Mouse (Mus musculus) olfactory bulb, adult 2 months (tissue): Measurements from ENCODE around the gene Snx30. TPM values are rescaled to one million over a fixed set of nuclear protein-coding genes. Genes with fewer than 3 reads are reported as not detected.

ENCODE experiments used
- H3K27ac ChIP-seq: fragments of 200-500 bp; 2 replicates; pipeline ENCODE4 v1.5.1; 2012; ENCODE audit warnings: low read depth, low read length; ENCODE audit not compliant: insufficient read depth
- H3K4me1 ChIP-seq: fragments of 200-500 bp; 2 replicates; pipeline ENCODE4 v1.6.1; 2012; ENCODE audit warnings: low read length; ENCODE audit not compliant: control insufficient read depth, insufficient read depth
- H3K4me3 ChIP-seq: fragments of 200-500 bp; 2 replicates; pipeline ENCODE4 v1.5.1; 2012; ENCODE audit warnings: mild to moderate bottlenecking, low read depth, low read length, moderate library complexity; ENCODE audit not compliant: insufficient read depth
- CTCF ChIP-seq: fragments of 200-500 bp; IDR thresholded peaks from 2 replicates; pipeline ENCODE4 v1.5.1; 2012; ENCODE audit warnings: low read depth, mild to moderate bottlenecking, low read length, moderate library complexity; ENCODE audit not compliant: insufficient read depth
- POLR2A ChIP-seq: fragments of 200-500 bp; IDR thresholded peaks from 2 replicates; pipeline ENCODE4 v1.6.1; 2012; ENCODE audit warnings: mild to moderate bottlenecking, low read depth, low read length, moderate library complexity; ENCODE audit not compliant: insufficient read depth
- WGBS: fragments of 180-500 bp; shearing (Covaris S2); methylation state at CpG from one replicate; pipeline ENCODE4 v1.1.7; 2018; 5-methylcytosine and 5-hydroxymethylcytosine counted together
- polyA plus RNA-seq: library from polyadenylated mRNA; stranded (reverse); fragments of >200 nt; gene quantifications from 2 replicates; pipeline ENCODE4 v1.2.4, GENCODE M21; 2012; ENCODE audit warnings: low replicate concordance; ENCODE audit not compliant: missing spikeins, insufficient read depth, insufficient read length

Snx30 gene
- polyA plus RNA-seq, 1 experiment = not detected

DNA sequence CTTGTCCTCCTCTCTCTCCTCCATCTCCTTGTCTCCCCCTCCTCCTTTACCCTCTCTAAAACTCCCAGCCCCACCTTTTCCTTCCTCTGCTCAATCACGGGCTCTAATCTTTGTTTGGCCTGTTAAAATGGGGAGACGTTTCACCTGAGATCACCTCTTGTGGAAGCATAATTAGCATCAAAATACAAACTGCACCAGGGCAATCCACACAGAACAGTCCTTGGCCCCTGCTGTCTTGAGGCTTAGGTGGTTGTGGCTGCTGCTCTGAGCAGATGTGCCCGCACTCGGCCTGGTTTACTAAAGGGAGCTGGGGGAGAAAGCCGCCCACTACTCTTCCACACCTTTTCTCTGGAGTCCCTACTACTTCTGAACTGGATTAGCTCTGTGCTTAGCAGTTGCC lies 90.4 kb downstream of the Snx30 start:
- Histone ChIP-seq H3K27ac (no peak overlapping the region), H3K4me1 (peaks cover 13% of the 10 kb centered on the region), H3K4me3 (no peak overlapping the region)
- no peak for TF ChIP-seq CTCF
- TF ChIP-seq POLR2A = no peak
- 64% methylated on average over 5 of the region's 5 CpGs for WGBS

DNA sequence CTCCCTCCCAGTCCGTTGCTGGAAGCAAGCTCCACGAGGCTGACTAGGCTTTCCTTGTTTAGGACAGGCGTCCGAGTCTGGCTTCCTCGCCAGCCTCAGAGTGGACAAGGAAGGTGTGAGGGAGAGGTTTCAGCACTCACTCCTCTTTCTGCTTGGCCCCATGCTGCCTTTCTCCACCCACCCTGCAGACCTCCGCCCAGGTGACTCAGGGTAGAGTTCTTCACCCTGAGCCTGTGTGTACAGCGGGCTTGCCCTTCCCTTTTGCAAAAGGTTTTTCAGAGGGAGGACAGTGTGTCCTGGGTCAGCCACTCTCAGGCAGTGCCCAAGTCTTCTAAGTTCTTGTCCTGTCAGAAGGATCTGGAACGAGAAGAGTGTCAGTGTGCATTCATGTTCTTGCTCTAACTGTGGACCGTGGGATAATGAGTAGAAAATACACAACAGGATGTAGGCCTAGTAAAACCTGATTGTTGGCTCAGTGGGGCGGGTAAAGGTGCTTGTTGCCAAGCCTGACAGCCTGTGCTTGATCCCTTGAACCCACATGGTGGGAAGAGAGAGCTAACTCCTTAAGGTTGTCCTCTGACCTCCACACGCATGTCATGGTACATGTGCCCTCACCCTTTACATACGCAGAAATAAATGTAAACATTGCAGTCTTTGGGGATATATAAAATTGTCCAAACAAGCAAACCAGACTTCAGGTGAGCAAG lies 92.3 kb downstream of the Snx30 start:
- WGBS = 87% methylated on average over 12 of the region's 12 CpGs
- Histone ChIP-seq H3K4me1 (peaks cover 8% of the 10 kb centered on the region; the same call in 1 of the 2 replicates), H3K4me3 (no peak overlapping the region), H3K27ac (no peak overlapping the region)
- TF ChIP-seq CTCF (no peak), POLR2A (no peak)

DNA sequence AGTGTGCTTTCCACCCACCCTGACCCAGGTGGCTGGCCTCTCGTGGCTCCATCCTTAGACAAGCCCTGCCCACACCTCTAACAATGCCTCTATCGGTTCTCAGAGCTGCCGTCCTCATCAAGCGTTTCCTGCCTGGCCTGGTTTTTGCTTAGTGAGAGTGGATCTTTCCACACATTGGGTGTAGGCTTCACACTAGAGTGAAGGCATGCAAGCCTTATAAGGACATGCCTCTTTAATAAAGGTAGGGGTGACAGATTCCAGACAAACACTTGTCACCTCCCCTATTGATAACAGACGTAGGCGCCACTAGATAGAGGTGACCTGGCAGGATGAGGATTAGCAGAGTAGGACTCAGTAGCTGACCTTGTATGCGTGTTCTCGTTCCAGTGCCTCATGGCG lies 92.9 kb downstream of the Snx30 start:
- TF ChIP-seq POLR2A (no peak), CTCF (no peak)
- 90% methylated on average over 9 of the region's 9 CpGs for WGBS

DNA sequence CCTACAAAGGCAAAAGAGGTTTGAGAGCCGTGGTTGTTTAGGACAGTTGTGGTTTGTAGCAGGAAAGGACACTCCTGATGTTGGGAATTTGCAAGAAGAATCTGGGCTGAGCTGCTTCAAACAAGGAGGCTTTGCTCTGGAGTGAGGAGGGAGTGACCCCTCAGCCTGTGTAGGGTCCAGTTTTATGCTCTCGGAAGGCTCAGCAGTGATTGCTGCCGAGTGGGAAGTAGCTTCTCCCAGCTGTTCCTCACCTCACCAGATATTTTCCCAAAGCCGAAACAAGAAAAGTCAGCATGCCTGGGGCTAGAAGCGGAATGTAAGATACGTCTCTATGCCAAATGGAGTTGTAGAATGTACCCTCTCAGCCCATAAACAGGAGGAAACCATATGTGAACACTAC lies 96.2 kb downstream of the Snx30 start:
- no peak for TF ChIP-seq CTCF
- 92% methylated on average over 6 of the region's 6 CpGs for WGBS
- Histone ChIP-seq H3K27ac (no peak overlapping the region), H3K4me1 (peaks cover 5% of the 10 kb centered on the region; the same call in 1 of the 2 replicates), H3K4me3 (no peak overlapping the region)

More for the DNA sequence above, 92.9 kb downstream of the Snx30 start:
- no peak overlapping the region for H3K4me3 ChIP-seq
- H3K27ac ChIP-seq = no peak overlapping the region
- H3K4me1 ChIP-seq = peaks cover 8% of the 10 kb centered on the region; the same call in 1 of the 2 replicates

DNA sequence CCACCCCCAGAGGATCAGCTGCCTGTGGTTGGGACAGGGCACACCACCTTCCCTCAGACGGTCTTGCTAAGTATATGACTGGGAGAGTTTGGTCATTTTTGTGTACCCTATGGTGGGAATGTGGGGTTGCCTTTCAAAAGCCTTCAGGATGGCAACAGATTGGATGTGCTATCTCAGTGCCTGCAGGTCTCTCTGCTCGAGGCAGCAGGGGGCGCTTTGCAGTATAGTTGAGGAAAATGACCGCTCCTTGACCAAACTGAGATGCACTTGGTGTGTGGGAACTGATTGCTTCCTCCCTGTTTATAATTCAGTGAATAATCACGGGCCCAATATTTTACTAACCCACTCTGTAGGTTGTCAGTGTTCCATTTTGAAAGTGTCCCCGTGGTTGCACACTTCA lies 96.9 kb downstream of the Snx30 start:
- Histone ChIP-seq H3K4me3 (no peak overlapping the region), H3K27ac (no peak overlapping the region), H3K4me1 (peaks cover 5% of the 10 kb centered on the region; the same call in 1 of the 2 replicates)
- TF ChIP-seq CTCF = no peak
- TF ChIP-seq POLR2A = no peak
- WGBS = 70% methylated on average over 6 of the region's 6 CpGs

DNA sequence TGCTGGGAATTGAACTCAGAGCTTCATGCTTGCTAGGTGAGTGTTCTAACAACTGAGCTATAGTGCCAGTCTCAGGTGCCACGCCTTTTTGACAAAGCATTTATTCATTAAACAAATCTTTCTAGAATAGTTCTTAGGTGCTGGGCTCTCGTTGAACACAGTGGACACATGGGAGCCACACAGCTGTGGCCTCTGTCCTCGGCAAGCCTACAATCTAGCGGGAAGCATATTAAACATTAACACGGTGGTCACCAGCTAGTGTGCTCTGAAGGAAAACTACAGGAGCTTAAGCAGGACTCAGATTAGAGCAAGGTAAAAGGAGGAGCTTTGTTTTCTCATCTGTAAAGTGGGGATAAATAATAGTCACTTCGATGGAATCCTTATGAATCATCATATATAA lies 101.5 kb downstream of the Snx30 start:
- 88% methylated on average over 6 of the region's 6 CpGs for WGBS
- Histone ChIP-seq H3K4me3 (no peak overlapping the region), H3K4me1 (peaks cover 5% of the 10 kb centered on the region; the same call in 1 of the 2 replicates), H3K27ac (no peak overlapping the region)
- TF ChIP-seq CTCF = no peak
- TF ChIP-seq POLR2A = no peak

DNA sequence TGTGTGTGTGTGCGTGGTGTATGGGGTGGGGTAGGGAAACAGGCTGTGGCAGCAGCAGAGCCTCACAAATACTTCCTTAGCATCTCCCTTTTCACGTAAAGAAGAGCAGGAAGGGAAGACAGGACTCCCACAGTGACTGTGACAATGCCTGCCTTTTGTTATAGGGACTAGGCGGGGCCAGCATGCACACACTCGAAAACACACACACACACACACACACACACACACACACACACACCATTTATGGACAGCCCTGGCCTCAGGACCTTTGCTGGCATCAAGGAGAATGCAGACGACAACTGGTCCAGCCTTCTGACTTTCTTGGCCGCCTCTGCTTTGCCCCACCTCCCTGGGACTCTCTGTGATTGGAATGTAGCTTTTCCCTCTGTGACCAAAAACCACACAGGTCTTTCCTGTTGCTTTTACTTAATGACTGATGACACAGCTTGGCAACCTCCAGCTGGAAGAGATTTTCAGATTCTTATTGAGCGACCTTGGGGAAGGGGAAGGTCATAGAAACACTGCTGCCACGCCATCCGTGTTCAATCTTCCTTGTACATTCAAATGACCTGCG lies 102.1 kb downstream of the Snx30 start:
- Histone ChIP-seq H3K27ac (no peak overlapping the region), H3K4me1 (no peaks in the 10 kb centered on the region), H3K4me3 (no peak overlapping the region)
- 58% methylated on average over 10 of the region's 10 CpGs for WGBS
- TF ChIP-seq POLR2A (no peak), CTCF (no peak)

DNA sequence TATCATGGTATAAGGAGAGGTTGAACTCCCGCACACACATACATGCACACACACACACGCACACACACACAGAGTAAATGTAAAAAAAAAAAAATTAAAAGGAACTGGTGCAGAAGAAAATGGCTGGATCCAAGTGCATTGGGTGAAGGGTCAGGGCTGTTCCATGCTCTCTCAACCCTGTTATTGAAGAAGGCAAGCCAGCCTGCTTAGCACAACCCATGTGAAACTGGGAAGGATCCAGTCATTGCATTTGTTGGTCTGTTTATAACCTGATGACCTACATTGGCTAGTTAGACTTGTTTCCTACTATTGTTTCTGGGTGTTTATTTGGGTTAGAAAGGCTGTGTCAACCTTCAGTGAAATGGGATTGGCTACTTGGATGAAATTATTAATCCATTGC lies 103.1 kb downstream of the Snx30 start:
- TF ChIP-seq CTCF = no peak
- TF ChIP-seq POLR2A = no peak
- H3K27ac ChIP-seq = no peak overlapping the region
- WGBS = 98% methylated on average over 2 of the region's 2 CpGs
- no peaks in the 10 kb centered on the region for H3K4me1 ChIP-seq
- H3K4me3 ChIP-seq = no peak overlapping the region

DNA sequence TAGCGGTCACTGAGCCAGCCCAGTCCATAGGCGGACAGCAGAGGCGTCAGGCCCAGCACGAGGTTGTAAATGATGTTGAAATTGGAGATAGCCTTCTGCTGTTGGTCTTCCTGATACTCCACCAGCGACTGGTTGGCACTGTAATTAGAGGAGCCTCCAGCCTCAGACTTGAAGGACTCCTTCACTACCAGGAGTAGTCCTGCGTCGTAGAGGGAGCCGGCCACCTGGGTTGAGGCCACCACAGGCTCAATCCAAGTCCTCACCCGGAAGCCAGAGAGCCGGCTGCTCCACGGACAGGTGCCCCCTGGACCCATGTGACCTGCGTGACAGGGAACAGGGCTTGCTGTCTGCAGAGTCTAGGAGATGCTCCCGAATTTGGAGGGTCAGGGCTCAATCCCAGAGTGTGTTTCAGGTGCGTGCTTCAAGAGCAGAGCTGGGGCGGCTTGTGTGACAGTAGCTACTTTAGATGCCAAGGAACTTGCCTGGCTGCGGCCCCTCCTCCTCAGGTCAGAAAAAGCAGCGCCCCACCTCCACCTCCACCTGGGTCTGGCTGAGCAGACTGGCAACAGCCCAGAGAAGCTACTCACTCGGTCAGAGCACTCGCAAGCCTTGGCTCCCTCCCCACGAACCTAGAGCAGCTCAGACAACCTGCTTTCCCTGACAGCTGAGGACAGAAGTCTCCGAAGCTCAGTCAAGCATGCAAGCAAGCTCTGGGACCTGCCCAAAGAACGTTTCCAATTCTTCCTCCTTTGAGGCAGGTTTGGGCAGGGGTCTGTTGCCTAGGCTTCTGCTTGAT lies 109.2 kb downstream of the Snx30 start, which contains the start of gene Slc46a2:
Gene Slc46a2 (minus strand): TSS at position 449 of the 796 bp plus-strand sequence.
- Histone ChIP-seq H3K4me1 (no peaks in the 10 kb centered on the region), H3K27ac (no peak within 1 kb of the TSS), H3K4me3 (no peak within 1 kb of the TSS)
- 22% methylated on average over 22 of the region's 22 CpGs for WGBS
- TF ChIP-seq CTCF = no peak
- TF ChIP-seq POLR2A = no peak
